Mouse (Mus musculus) ES-Bruce4 (cell line): Measurements from ENCODE around the gene Lrba.

Experiments used
- CTCF ChIP-seq: IDR thresholded peaks from one replicate; pipeline ENCODE4 v1.8.1; 2011; ENCODE audit warnings: low read depth, low read length
- EP300 ChIP-seq: IDR thresholded peaks from 2 replicates; pipeline ENCODE4 v1.6.1; 2011; ENCODE audit warnings: low read depth, low read length; ENCODE audit not compliant: insufficient read depth
- POLR2A ChIP-seq: IDR thresholded peaks from one replicate; pipeline ENCODE4 v1.8.1; 2011; ENCODE audit warnings: low read length; ENCODE audit not compliant: insufficient read depth

GRCm38 (mm10) chr3:86547251-86547791 lies 322.8 kb downstream of the Lrba start:
- no peak for TF ChIP-seq CTCF
- no peak for TF ChIP-seq POLR2A
- no peak for TF ChIP-seq EP300
